Mouse (Mus musculus) G1E-ER4 (cell line): Measurements from ENCODE around the gene Fem1a. TPM values are rescaled to one million over a fixed set of nuclear protein-coding genes. Genes with fewer than 3 reads are reported as not detected.

Experiments
- GATA1 ChIP-seq: IDR thresholded peaks from one replicate; pipeline ENCODE4 v1.8.0; 2012; ENCODE audit warnings: low read length, inconsistent platforms
- polyA plus RNA-seq: library from polyadenylated mRNA; stranded (reverse); fragments of >175 nt; gene quantifications from 2 replicates; pipeline ENCODE4 v1.2.3, GENCODE M21; 2012

The Fem1a gene
- polyA plus RNA-seq, 1 experiment = 21.5 TPM

DNA sequence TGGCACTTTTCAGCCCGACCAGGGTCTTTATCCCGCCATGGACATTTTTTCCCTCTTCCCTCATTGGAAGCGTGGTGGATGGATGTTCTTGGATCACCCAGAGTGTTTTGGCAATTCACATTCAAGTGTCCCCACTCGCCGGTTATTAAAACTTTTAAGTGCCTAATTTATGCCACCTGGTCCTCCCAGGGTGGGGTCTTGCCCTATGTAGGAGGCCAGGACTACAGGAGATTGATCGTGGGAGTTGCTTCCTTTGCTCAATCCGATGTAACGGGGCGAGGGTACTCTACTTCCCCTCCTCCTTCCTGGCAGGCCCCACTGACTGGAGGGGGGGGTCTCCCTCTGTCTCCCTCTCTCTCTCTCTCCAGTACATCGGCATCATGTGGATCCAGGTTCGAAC is 48.1 kb downstream of the Fem1a start:
- no peak for TF ChIP-seq GATA1

DNA sequence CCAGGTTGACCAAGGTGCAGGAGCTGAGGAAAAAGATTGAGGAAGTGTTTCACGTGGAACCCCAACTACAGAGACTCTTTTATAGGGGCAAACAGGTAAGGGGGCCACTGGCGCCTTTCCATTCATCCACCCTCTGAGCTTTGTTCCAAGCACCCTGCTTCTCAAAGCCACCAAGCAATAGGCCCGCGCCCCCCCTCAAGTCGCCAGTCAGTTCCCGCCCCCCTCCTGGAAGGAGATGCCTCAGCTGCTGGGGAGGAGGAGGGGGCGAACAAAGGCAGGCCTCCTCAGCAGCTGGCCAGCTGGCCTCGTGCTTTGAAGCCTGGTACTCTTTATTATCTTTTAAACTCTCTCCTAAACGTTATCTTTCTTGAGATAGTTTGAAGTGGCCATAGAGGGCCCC is 48.5 kb downstream of the Fem1a start:
- no peak for TF ChIP-seq GATA1

DNA sequence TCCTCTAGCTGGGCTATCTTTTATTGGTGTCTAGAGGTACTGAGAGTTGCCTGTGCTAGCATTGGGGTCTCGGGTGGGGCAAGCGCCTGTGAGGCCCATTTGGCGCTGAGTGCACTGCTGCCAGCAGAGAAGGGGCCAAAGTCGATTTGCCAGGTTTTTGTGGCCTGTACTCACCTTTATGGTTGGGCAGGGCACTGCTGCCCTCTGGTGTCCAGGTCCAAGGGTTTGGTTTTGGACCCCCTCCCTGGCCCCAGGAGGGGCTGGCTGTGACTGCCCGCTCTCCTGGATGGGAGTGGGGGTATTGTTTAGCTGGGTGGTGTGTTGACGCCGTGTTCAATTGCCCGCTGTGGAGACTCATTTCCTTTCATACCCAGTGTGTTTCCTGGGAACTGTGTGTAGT is 49.2 kb downstream of the Fem1a start:
- no peak for TF ChIP-seq GATA1

DNA sequence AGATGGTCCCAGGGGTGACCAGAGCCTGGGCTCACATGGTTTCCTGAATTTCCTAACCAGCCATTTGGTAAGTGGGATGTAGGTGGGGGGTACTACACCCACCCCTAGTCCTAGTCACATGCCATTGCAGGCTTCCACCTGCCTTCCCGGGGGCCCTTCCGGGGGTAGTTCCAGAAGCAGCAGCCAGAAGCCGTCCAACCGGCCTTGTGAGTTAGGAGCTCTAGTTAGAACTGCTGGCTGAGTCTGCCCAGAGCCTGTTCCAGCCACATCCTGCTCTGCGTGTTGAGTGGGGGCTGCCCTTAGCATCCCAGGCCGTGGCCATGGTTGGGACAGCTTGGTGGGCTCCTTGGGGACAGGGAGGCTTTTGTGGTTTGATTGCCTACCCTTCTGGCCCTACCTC is 51.5 kb downstream of the Fem1a start:
- no peak for TF ChIP-seq GATA1

DNA sequence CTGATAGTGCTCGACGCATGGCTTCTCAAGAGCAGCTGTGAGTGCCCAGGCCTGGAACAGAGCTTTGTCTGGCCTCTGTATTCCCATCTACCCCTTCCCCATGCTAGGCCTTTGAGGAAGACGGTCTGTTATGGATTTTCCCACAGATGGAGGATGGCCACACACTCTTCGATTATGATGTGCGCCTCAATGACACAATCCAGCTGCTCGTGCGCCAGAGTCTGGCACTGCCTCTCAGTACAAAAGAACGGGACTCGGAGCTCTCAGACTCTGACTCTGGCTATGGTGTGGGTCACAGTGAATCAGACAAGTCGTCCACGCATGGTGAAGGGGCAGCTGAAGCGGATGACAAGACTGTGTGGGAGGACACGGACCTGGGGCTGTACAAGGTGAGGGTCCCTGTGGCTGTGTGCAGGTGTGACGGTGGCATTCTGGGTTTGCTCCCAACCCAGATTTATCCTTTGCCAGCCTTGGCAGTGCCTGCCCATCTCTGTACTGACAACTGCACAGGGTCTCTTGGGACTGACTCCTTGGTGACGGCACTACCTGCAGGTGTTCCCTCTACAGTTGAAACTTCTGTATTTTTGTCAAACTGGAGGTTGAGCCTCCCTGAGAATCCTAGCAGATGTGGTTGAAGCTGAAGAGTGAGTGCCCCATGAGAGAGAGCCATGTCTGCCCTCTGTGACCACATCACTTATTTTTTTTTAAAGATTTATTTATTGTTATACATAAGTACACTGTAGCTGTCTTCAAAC is 52.8 kb downstream of the Fem1a start:
- TF ChIP-seq GATA1 = no peak

Other genes starting within 250 kb of the Fem1a start
- 73.8 and 78.3 TPM in 2 replicates for gene Sh3gl1, start 220.2 kb upstream of the Fem1a start, polyA plus RNA-seq
- 95.0 and 102 TPM in 2 replicates for gene Chaf1a, start 216.4 kb upstream of the Fem1a start, polyA plus RNA-seq
- gene Ubxn6, start 181.8 kb upstream of the Fem1a start, polyA plus RNA-seq = 34.7 and 37.8 TPM in 2 replicates
- gene Hdgfl2, start 177.2 kb upstream of the Fem1a start, polyA plus RNA-seq = 208 and 276 TPM in 2 replicates
- not detected in 2 replicates for gene Plin4, start 147.0 kb upstream of the Fem1a start, polyA plus RNA-seq
- not detected in 2 replicates for gene Plin5, start 139.2 kb upstream of the Fem1a start, polyA plus RNA-seq
- gene Lrg1, start 134.8 kb upstream of the Fem1a start, polyA plus RNA-seq = not detected in 2 replicates
- gene Sema6b, start 116.5 kb upstream of the Fem1a start, polyA plus RNA-seq = 0.70 and 0.81 TPM in 2 replicates
- 0.81 and 1.2 TPM in 2 replicates for gene Tnfaip8l1, start 94.3 kb upstream of the Fem1a start, polyA plus RNA-seq
- gene Mydgf, start 72.9 kb upstream of the Fem1a start, polyA plus RNA-seq = 36.2 and 42.7 TPM in 2 replicates
- gene Dpp9, start 37.9 kb upstream of the Fem1a start, polyA plus RNA-seq = 54.7 and 60.0 TPM in 2 replicates
- 6.3 and 7.7 TPM in 2 replicates for gene Ticam1, start 20.0 kb downstream of the Fem1a start, polyA plus RNA-seq
- gene Plin3, start 36.1 kb downstream of the Fem1a start, polyA plus RNA-seq = 7.3 and 7.9 TPM in 2 replicates
- not detected in 2 replicates for gene Arrdc5, start 43.5 kb downstream of the Fem1a start, polyA plus RNA-seq
- gene Uhrf1, start 46.5 kb downstream of the Fem1a start, polyA plus RNA-seq = 122 and 123 TPM in 2 replicates
- gene Kdm4b, start 69.3 kb downstream of the Fem1a start, polyA plus RNA-seq = 33.0 and 37.9 TPM in 2 replicates
- gene Ptprs, start 219.7 kb downstream of the Fem1a start, polyA plus RNA-seq = 40.9 and 48.5 TPM in 2 replicates